Mouse (Mus musculus): ENCODE results near the gene Hecw2. TPM values are rescaled to one million over a fixed set of nuclear protein-coding genes. Genes with fewer than 3 reads are reported as not detected.

The Hecw2 gene
- polyA plus RNA-seq, 2 experiments from 2014 or later = 0.04 TPM; not detected in 1

DNA sequence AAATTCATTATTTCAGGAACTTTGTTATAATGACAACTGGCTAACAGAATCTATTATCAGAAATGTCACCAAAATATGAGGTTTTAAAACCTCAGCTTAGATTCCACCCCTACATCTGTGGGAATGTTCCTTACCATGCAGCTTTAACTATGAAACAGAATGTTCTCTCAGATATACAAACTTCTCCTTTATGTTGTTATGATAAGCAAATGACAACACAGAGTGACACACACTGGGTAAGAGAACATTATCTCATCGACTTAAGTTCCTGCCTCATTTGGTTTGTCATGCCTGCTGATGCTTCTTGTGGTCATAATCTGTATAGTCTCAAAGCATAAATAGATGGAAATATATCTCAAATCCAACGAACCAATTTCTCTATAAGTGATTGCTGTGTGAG, 312.5 kb downstream of the Hecw2 start:
- no peak for ATAC-seq

DNA sequence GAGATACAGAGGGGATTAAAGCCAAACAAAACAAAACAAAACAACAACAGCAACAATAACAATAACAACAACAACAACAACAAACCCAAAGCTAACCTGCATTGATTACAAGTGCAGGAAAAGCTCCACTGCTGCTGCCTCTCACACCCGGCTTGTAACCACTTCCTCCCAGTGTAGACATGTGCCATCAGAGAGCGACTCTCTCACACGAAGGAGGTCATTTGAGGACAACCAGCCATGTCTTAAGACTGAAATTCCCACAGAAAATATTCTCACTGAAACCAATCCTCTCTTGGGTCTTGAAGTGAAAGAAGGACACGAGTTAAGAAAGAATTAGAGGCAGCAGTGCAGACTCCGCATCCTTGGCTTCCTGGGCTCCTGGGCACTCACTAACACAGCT, 319.0 kb downstream of the Hecw2 start:
- peak; percentile 79 for ATAC-seq

DNA sequence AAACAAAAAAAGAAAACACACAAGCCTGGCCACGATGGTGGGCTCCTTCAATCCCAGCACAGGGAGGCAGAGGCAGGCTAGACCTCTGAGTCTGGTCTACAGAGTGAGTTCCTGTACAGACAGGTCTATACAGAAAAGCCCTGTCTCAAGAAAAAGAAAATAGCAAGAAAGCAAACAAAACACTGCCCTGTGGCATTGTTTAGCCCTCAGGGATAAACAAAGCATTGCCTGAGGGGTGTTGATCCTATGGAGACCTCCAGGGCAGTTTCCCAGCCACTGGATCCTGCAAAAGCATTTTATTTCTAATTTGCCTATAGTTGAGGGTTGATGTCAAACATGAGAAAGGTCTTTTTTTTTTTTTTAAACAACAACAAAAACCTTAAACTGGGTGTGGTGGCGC, 327.7 kb downstream of the Hecw2 start:
- ATAC-seq = no peak

DNA sequence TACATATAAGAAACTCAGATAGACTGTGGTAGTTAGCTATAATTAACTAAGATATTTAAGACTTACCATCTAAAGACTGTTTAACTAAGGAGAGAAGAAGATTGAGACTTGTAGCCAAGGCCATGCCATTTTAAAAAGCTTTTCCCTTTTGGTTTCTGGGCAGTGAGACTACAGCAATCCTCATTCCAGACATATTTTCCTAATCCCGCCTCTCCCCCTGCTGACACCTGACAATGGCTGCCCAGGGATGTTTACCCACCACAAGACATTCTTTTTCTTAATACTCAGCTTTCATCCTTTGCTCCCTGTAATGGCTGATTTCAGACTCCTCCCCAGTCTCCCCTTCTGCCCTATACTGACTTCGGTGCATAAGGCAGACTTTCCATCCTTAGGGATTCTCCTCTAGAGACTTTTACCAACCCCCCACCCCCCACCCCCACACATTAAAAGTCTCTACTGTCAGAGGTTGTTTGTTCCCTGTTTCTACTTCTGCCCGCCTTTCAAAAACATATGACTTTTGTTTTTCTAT, 328.5 kb downstream of the Hecw2 start:
- ATAC-seq = no peak

DNA sequence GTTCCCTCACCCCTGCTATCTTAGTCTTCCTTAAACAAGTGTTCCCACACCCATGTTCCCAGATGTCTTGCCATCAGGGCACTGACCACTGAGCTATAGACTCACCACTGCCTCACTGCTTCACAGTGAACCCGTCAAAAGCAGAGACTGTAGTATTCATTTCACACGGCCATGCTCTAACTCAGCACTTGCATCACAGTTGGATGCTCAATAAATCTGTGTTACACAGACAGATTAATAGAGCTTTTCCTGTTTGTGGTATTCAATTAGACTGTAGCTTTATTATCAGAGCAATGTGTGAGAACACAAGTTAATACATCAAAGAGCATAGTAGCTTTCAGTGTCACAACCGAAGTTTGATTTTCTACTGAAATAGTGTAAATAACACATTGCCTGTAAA, 330.9 kb downstream of the Hecw2 start:
- ATAC-seq = no peak

DNA sequence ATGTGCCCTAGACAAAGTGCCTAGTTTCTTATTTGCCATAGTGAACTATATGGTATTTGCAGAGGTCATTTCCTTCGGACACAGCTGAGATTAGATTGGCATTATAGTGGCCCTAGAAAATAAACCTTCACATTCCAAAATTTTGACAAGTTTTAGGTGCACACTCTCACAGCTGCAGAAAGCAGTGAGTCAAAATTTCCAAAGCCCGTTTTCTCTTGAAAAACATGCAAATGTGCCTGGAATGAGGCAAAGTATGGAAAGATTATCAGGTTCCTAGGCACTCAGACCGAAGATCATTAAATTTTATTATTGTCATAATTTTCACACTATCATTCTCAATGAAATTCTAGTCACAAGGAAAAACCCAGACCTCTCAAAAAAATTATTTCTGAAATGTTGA, 334.4 kb downstream of the Hecw2 start:
- ATAC-seq = no peak

DNA sequence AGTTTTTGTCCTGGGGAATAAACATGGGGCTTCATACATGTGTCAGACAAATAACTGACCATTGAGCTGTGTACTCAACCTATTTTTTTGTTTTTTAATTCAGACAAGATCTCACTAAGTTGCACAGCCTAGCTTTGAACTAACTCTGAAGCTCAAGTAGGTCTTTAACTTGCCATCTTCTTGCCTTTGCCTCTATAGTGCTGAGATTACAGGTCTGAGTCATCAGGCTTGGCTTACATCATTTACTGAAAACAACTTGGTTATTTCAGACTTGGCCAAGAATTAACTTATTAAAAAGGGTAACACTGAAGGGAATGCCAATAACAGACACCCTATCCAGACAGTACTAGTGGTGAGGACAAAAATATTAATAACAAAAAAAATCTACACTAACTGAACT, 335.8 kb downstream of the Hecw2 start:
- no peak for ATAC-seq

DNA sequence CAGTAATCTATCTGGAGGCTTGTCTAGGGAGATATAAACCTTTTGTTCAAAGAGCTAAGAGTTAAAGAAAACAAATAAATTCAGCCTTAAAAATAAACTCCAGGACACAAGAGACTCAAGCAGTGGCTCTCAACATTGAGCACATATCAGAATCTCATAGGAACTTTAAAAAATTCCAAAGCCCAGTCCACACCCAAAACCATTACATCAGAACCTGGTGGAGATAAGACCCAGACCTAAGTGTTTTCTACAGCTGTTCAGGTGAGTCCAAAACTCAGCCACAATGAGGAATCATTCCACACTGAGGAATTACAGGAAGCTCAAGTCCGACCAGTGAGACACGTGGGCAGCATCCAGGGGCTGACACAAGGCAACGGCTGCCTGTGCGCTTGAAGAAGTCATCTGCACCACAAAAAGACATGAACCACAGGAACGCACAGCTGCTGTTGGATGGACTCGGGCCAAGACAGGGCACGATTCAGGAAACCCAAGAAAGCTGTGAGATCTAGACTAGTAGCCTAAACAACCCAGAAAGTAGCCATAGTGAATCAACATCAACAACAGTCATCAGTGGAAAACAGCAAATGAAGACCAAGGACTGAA, 338.4 kb downstream of the Hecw2 start:
- no peak for ATAC-seq

DNA sequence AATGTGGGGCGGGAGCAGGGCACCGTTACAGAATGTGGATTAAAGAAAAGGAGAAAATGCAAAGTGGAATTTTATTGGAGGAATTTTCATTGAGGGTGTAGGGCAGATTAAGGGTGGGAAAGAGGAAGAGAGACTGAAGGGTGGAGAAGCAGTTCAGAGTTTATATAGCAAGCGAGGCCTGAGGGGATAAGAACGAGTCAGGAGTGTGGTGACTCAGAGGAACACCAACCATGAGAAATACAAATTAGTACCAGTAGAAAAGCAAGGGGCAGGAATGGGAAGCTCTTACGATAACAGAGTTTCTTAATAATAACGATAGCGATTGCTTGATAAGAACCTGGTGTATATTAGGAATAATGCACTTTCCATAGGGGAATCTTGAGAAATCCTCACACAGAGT, 339.2 kb downstream of the Hecw2 start:
- no peak for ATAC-seq

DNA sequence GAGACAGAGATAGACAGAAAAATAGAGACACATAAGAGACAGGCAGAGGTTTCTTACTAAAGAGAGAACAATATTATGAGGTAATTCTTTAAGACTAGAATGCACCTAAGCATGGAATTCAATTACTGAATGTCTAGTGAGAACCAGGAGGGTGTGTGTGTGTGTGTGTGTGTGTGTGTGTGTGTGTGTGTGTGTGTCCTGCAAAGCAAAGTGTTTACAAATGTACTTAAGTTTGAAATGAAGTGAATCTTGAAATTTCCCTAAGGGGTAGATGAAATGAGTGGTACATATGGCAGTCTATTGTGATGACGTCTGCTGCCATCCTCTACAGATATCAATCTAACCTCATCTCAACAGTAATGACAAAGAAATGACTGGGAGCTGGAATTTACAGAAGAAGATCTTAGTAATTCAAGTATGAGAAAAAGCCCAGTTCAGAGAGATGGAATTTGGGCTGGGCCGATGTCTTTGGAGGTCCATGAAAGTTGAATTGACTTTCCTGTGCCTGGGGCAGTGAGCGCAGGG, 342.8 kb downstream of the Hecw2 start:
- no peak for ATAC-seq

DNA sequence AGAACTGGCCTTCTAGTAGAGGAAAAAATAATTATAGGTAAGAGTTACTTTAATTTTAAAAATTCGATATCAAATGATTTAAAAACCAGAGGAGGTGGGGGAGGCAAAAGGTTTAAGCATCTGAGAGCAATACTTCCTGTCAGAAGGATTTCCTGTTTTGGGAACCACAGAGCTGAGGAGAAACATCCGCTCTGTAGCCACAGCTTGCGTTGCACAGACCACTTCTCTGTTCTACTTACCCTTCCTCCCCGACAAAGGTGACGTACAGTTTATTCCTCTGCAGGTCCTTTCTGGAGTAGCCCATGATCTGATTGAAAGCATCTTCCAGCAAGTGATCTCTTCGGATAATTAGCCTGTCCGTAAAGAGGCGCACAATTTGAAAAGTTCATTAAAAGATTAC, 343.6 kb downstream of the Hecw2 start:
- ATAC-seq = peak; percentile 97

DNA sequence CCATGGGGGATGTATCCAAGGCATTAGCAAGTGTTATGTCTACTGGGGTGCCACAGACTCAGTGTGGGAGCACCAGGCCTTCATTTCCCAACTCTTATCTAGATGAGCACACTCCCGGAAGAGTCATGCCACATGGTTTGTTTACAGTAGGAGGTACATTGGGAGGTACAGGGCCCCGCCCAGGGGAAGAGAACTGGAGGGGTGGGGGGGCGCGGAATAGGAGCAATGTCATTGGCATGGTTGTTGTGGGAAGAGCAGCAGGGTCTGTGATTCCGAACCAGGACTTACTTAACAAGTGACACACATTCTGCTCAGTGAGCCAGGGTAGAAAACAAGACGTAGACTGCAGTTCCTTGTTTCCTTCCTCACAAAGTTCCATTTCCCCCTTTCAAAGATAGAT, 344.1 kb downstream of the Hecw2 start:
- peak; percentile 21 for ATAC-seq

DNA sequence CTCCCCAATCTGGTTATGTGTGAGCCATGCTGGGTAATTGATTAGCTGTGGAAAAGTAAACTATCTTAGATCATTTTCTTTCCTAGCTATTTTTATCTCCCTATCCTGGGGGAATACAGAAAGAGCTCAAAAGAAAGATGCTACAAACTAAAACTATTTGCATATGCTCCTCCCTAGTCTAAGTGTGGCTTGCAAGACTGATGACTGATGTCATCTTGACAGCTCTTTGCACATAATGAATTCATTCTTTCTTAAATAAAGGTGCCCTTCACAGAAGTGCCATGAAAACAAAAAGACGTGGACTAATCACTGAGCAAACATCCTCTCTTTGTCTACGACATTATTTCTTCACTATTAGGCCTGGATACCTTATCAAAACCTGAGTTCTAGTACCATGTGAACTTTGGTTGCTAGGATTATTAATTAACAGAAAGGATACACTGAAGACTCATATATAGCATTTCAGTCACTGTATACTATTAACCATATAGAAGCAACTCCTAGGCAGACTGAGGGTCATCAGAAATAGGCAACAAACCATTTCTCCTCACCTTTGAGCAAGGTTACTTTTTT, 348.2 kb downstream of the Hecw2 start:
- no peak for ATAC-seq

DNA sequence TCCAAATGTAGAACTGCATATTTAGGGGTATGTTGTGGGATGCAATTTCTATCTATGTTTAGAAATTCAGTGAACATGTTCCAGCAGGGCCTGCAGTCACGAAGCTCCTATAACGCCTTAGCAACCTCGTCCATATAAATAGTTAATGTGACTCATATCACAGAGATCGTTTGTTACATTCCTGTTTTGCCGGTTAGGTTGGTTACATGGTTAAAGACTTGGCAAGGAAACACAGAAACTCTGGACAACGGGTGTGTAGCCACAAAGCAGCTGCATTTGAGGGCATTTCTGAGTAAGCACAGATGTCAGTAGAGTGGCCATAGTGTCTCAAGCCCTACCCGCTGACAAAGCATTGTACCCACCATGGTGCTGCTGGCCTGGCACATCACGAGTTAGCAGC, 349.1 kb downstream of the Hecw2 start:
- ATAC-seq = no peak

DNA sequence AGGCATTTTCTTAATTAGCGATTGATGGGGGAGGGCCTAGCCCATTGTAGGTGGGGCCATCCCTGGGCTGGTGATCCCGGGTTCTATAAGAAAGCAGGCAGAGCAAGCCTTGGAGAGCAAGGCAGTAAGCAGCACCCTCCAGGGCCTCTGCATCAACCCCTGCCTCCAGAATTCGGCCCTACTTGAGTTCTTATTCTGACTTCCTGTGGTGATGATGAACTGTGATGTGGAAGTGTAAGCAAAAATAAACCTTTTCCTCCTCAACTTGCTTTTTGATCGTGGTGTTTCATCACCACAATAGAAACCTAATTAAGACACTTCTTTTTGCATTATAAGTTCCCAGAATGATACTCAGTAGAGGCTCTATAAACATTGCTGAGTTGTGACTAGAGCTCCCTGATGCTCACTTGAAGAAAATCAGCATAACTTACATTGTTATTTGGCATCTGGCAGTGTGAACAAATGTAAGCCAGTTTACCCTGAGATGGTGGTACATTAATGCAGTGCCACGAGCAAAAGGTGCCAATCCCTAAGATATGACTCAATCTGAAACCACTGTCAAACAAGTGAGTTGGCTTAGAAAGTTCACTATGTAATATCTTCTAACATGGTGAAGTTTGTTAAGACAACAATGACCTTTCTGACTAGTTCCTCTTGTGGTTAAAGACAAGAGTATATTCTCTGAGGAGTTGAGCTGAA, 349.9 kb downstream of the Hecw2 start:
- ATAC-seq = peak; percentile 74

DNA sequence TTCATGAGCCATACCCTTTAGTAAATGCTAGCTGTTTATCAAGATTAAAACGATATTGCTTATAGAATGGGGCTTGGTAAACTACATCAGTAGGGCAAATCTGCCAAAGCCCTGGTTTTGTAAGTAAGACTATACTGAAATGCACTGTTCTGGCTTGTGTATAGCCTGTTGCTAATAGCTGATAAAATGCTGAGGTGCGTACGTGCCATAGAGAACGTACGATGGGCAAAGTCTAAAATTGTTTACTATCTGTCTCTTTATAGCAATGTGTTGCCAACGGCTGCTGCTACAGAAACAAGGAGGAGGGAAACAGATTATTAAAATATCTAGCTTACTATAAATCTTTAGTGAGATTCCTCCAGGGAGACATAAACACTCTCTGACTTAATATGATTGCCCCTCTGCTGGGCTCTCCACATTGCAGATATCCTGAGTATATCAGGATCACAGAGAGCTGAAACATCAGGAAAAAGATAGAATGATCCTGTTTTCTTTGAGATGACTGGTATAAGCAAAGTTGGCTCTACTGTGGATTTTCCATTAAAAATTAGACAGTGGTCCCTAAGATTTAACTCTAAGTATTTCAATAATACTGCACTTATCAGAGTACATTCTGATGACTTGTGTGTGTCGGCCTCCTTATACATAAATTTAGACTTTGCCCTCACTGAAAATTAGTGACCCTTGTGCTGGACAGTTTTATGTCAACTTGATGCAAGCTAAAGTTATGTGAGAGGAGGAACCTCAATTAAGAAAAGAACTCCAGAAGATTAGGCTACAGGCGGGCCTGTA, 350.6 kb downstream of the Hecw2 start:
- ATAC-seq = no peak

DNA sequence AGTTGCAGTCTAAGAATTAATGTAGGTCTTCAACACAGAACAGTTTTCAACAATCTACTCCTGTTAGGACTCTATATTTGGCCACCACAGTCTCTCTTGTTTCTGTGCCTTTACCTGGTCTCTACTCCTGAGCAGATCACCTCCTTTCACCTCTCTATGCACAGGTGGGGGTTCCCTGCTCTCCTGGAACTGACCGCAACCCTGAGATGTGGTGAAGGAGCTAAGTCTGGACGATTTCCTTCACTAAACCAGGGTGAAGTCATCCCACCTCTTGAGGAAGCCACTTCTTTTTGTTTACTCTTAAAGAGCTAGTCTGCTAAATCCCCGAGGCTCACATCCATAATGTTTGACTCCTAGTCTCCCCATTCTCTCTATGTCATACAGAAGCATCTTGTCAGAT, 351.9 kb downstream of the Hecw2 start:
- no peak for ATAC-seq

DNA sequence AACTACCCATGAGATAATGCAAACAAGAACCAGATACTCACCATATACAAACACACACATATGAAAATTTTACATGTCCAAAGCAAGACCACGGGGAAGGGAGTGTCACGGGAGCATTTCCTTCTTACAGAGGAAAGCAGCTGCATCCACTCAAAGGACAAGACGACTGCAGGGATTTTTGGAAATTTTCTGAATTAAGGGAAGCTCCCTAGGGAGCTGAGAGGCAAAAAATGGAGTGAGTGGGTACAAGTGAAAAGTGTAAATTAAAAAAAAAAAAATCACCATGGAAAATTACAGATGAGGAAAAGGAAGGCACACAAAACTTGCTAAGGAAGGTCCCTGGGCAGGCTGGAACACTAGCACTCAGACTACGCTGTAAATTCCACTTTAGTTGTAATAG, 353.9 kb downstream of the Hecw2 start:
- no peak for ATAC-seq

DNA sequence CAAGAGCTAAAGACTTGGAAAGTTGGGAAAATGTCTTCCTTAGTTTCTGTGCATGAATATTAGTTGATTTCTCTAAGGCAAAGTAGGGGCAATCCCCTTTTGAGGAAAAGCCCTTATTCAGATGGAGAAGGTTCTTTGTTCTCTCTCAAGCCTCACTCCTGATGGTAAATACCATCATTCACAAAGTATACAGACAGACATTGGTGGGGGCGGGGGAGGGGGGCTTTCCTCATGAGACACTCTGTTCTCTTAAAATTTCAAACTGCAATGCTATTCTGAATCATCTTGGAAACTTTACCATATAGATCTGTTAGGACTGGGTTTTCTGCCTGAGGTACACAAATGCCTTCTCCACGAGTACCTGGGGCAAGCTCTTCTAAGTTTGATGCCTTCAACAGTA, 355.6 kb downstream of the Hecw2 start:
- no peak for ATAC-seq

DNA sequence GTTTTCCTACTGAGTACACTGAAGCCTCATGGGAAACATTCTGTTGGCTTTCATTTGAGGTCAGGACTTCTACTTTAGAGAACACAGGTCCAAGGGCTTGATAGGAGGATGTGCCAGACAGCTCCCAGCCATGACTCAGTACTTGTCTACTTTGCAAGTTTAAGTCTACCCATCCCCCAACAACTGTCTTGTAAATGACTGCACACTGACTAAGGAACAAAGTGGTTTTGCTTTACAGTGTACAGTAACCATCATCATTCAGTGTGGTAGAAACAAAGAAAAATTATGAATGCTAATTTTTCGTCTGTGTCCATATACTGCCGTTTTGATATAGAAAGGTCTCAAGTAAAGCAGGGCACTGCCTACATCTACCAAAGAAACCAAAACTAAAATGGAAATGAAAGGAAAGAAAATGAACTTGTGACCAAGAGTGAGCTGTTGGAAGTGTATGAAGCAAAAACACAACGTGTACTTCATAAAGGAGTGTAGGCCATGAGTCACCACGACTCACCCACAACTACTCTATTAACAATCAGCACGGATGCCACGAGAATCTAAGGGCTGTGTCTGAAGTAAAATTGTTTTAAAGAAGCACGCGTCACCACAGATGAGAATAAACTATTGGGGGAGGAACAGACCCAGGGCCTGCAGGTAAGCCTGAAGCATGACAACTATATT, 356.6 kb downstream of the Hecw2 start:
- ATAC-seq = peak; percentile 68

DNA sequence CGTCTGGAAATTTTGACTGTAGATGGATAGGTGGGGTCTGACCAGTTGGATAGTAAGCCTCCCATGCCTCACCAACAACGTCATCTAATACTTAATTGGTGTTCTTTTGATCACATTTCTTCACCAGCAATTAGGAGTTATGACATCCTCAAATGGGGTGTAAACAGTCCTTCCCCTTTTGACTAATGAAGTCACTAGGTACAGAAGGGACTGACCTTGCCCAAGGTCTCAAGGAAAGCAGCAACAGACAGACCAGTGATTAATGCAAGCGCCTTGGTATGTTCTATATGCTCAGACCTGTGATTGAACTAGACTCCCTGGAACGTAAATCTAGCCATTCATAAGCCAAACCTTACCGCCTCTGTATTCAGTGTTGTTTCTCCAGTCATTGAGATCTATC, 364.7 kb downstream of the Hecw2 start:
- ATAC-seq = no peak

DNA sequence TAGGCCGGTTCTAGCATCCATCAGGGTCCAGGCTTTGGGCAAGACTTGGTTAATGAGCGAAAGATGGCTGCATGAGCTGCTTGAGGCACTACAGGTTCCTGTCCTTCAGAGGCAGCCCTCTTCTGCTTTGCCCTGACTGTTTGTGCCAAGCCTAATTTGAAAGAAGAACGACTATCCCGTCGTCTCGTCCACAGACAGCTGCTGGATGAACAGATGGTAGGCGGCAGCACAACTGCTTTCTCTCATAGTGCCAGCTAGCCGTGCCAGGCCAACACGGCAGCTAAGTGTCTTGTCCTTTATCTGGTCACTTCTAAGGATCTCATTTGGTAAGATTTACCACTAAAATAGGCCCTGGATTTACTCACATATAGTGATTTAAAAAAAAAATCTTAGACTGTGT, 365.9 kb downstream of the Hecw2 start:
- ATAC-seq = no peak

Measured in activated CD4-positive, CD25-positive, alpha-beta regulatory T cell, adult 4 months (primary cell).